Mouse (Mus musculus) embryonic facial prominence, embryonic 10.5 days (tissue): ENCODE measurements around the gene Tmcc3. TPM values are rescaled to one million over a fixed set of nuclear protein-coding genes. Genes with fewer than 3 reads are reported as not detected.

ENCODE experiments used
- DNase-seq: peaks from one replicate; pipeline ENCODE4 v3.0.0-alpha.2; 2017; ENCODE audit warnings: low spot score
- H3K27ac ChIP-seq: fragments of 300-500 bp; sonication (generic); replicated peaks from 2 replicates; pipeline ENCODE4 v1.5.1; 2016; ENCODE audit warnings: mild to moderate bottlenecking
- H3K27me3 ChIP-seq: fragments of 300-500 bp; sonication (generic); replicated peaks from 2 replicates; pipeline ENCODE4 v1.6.1; 2016; ENCODE audit warnings: low read depth, mild to moderate bottlenecking; ENCODE audit not compliant: poor library complexity, severe bottlenecking
- H3K36me3 ChIP-seq: fragments of 300-500 bp; sonication (generic); replicated peaks from 2 replicates; pipeline ENCODE4 v1.6.1; 2016; ENCODE audit warnings: mild to moderate bottlenecking, moderate library complexity
- H3K4me1 ChIP-seq: fragments of 300-500 bp; sonication (generic); 2 replicates; pipeline ENCODE4 v1.6.1; 2016
- H3K4me3 ChIP-seq: fragments of 300-500 bp; sonication (generic); 2 replicates; pipeline ENCODE4 v1.5.1; 2016; ENCODE audit warnings: mild to moderate bottlenecking, moderate library complexity
- H3K9me3 ChIP-seq: fragments of 300-500 bp; sonication (generic); 2 replicates; pipeline ENCODE4 v1.6.1; 2016; ENCODE audit warnings: mild to moderate bottlenecking
- WGBS: fragments of 180-500 bp; shearing (Covaris S2); methylation state at CpG from one replicate; pipeline ENCODE4 v1.1.7; 2016; 5-methylcytosine and 5-hydroxymethylcytosine counted together
- polyA plus RNA-seq: library from polyadenylated mRNA; unstranded; fragments of >200 nt; fragmentation: Nextera tagmentation; extraction: Ambion mirVana; gene quantifications from 2 replicates; pipeline ENCODE4 v1.2.1, GENCODE M21; 2016

Tmcc3 gene
- polyA plus RNA-seq, 1 experiment from 2014 or later, result 3.2 TPM

DNA sequence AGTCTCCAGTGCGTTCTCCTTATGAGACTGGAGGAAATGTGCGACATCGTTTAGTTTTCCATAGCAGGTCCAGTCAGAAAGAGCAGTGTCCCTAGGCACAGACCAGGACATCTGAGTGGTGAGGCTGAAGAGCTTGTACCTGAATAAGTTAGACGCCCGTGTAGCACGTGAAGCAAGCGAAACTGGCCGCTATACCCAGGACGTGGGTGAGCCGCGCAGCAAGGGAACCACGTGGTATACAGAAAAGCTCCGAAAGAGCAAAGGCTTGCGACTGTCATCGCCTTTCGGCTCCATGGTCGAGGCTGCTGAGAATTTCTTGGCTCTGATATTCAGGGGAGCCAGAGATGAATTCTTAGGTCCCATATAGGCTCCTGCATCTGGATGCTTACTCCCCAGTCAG, 29.8 kb downstream of the Tmcc3 start:
- WGBS, result 67% methylated on average over 17 of the region's 17 CpGs
- H3K4me3 ChIP-seq, result no peak overlapping the region
- no peaks in the 10 kb centered on the region for H3K9me3 ChIP-seq
- no peaks in the 10 kb centered on the region for H3K36me3 ChIP-seq
- H3K27ac ChIP-seq, result no peak overlapping the region
- H3K27me3 ChIP-seq, result no peaks in the 10 kb centered on the region
- no peak for DNase-seq
- peaks cover 10% of the 10 kb centered on the region; the same call in 1 of the 2 replicates for H3K4me1 ChIP-seq

DNA sequence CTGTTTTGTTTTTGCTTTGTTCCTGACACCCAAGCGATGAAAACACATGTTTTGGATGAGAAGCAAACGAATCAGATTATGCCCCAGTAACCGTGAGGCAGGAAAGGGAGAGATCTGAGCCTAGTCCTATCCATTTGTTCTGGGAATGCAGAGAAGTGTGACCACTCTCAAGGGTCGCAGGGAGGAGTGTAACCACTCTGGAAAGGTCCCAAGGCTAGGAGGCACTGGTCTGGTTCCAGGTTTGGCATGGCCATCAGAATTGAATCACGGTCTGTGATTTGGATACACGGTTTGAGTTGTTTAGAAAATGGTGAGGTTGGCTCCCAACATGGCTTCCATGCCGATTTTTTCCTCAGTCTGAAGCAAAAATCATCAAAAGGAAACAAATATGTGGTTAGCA, 30.5 kb downstream of the Tmcc3 start:
- no peak for DNase-seq
- peaks cover 10% of the 10 kb centered on the region; the same call in 1 of the 2 replicates for H3K4me1 ChIP-seq
- WGBS, result 77% methylated on average over 7 of the region's 7 CpGs
- H3K36me3 ChIP-seq, result no peaks in the 10 kb centered on the region
- no peak overlapping the region for H3K4me3 ChIP-seq
- H3K9me3 ChIP-seq, result no peaks in the 10 kb centered on the region
- H3K27ac ChIP-seq, result no peak overlapping the region
- H3K27me3 ChIP-seq, result no peaks in the 10 kb centered on the region

DNA sequence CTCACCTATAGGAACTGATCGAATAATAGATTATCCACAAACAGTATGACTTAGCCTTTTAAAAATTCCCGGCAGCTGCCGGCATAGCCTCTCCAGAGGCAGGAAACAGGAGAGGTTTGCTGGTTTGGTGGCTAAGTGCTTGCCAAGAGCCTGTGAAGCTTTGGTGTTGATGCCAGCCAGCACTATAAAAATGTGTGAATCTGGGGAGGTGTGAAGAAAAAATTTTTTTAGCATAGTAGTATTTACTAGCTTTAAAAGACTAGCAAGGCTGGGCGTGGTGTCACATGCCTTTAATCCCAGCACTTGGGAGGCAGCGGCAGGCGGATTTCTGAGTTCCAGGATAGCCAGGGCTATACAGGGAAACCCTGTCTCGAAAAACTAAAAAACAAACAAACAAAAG, 31.8 kb downstream of the Tmcc3 start:
- Histone ChIP-seq H3K4me1 (peaks cover 10% of the 10 kb centered on the region; the same call in 1 of the 2 replicates), H3K27ac (no peak overlapping the region), H3K27me3 (no peaks in the 10 kb centered on the region), H3K36me3 (no peaks in the 10 kb centered on the region), H3K9me3 (no peaks in the 10 kb centered on the region), H3K4me3 (no peak overlapping the region)
- WGBS, result 89% methylated on average over 7 of the region's 7 CpGs
- no peak for DNase-seq

DNA sequence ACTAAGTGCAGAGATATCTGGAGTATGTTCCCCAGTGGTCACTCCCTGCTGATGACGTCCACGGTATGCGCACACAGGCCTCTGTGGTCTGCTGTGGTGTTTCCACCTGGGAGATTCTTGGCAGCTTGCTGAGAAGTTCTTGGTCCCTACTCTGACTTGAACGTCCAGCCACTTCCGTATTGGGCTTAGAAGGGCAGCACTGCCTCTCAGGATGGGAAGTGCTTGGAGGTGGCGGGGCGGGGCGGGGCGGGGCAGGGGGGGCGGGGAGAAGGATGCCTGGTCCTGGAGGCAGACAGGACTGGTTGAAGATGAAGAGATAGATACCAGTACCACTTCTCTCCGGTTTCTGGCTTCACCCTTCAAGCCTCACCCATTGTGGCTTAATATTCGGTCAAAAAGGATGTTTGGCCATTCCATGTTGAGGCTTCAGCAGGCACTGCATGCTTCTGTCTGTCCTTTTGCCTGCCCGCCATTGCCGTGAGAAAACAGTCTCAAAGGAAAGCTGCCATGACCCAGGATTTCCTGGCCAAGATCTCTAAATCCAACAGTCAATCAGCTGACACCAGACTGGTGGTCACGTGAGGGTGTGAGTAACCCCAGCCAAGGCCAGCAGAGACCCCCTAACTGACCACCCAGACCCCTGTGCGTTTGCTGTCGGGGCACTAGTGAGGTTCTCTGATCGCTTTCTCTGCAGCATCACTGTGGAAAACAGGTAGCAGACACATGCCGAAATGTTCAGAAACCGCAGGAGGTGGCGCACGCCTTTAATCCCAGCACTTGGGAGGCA, 33.1 kb downstream of the Tmcc3 start:
- H3K27ac ChIP-seq, result no peak overlapping the region
- DNase-seq, result peak; percentile 35
- 51% methylated on average over 22 of the region's 22 CpGs for WGBS
- no peaks in the 10 kb centered on the region for H3K36me3 ChIP-seq
- H3K9me3 ChIP-seq, result no peaks in the 10 kb centered on the region
- peaks cover 12% of the 10 kb centered on the region for H3K4me1 ChIP-seq
- H3K27me3 ChIP-seq, result no peaks in the 10 kb centered on the region
- H3K4me3 ChIP-seq, result peak overlapping the region; percentile 22; the same call in 1 of the 2 replicates

DNA sequence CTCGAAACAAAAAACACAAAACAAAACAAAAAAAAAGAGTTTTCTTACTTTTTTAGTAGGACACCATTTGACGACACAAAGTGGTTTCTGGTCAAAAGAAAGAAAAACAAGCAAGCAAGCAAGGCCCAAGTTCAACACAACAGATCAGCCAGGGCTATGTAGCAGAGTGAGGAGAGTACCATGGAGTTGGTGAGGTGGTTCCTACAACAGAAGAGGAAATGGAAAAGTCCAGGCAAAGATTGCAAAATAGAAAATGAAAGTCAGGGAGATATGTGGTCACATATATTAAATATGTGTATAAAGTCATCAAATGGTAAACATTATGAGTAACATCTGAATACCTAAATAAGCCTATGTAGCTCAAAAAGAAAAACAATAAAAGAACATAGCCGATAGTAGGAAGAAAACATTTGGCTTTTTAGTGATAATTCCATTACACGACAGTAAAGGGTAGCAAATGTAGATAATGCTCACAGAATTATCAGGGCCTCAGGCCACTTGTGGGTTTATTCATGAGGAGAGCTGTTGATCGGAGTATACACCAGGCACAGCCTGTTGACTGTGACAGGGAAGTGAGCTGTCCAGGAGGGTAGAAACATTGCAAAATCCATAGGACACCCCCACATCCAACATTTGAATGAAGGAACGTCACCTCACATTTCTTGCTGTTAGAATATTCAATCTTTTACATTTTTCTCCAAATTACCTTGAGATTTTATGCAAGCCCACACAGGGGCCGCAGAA, 33.9 kb downstream of the Tmcc3 start:
- Histone ChIP-seq H3K9me3 (no peaks in the 10 kb centered on the region), H3K4me3 (no peak overlapping the region), H3K36me3 (no peaks in the 10 kb centered on the region), H3K27me3 (no peaks in the 10 kb centered on the region), H3K27ac (no peak overlapping the region), H3K4me1 (peaks cover 20% of the 10 kb centered on the region)
- 92% methylated on average over 7 of the region's 7 CpGs for WGBS
- DNase-seq, result no peak

DNA sequence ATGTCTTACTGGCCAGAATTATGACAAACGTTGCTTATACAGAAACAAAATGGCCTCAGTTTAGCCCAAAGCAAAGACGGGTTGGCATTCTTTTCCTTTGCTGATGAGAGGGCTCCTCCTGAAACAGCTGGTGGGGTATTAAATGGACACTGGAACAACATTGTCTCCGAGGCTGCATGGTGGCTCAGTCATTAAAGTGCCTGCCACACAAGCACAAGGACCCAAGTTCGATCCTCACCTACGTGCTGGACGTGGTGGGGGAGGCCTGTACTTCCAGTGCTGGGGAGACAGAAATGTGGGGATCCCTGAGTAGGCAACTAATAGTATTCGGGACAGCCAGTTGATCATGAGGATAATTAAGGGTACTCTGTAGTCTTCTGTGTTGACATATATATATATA, 34.8 kb downstream of the Tmcc3 start:
- WGBS, result 90% methylated on average over 7 of the region's 7 CpGs
- Histone ChIP-seq H3K36me3 (no peaks in the 10 kb centered on the region), H3K9me3 (no peaks in the 10 kb centered on the region), H3K4me1 (peaks cover 22% of the 10 kb centered on the region), H3K4me3 (no peak overlapping the region), H3K27me3 (no peaks in the 10 kb centered on the region), H3K27ac (no peak overlapping the region)
- DNase-seq, result no peak

DNA sequence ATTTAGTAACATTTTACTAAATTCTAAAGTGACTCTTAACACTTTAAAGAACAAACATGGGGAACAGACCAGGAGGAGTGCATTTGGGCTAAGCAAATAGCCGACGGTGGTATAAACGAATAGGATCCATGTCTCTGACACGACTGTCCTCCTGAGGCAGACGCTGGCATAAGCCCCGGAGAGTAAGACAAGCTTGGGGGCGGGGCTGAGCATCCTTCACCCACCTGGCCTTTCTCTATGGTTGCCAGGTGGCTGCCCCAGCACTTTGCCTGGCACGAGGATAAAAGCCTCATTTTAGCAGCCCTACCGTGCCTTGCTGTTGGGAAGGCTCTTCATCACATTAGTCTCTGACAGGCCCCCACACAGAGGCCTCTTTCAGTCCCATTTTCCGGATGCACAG, 35.5 kb downstream of the Tmcc3 start:
- H3K27me3 ChIP-seq, result no peaks in the 10 kb centered on the region
- H3K36me3 ChIP-seq, result no peaks in the 10 kb centered on the region
- no peak overlapping the region for H3K27ac ChIP-seq
- H3K4me1 ChIP-seq, result peaks cover 22% of the 10 kb centered on the region
- 82% methylated on average over 10 of the region's 10 CpGs for WGBS
- H3K9me3 ChIP-seq, result no peaks in the 10 kb centered on the region
- H3K4me3 ChIP-seq, result no peak overlapping the region
- no peak for DNase-seq

DNA sequence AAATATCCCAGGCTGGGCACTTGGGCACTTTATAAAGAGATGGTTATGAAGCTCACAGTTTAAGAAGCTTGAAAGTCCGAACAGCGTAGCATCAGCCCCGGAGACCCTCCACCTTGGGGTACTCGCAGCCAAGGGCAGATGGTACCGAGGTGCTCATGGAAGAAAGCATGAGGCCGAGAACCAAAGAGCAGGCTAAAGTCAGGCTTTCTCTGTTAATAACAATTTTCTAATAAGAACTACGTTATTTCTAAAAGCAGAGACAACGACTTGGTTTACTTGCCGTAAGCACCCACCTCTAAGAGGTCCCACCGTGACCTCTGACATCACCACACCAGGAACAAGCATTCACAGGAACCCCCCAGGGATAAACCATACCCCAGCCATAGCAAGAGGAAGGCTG, 36.2 kb downstream of the Tmcc3 start:
- Histone ChIP-seq H3K4me3 (no peak overlapping the region), H3K36me3 (no peaks in the 10 kb centered on the region), H3K27me3 (no peaks in the 10 kb centered on the region), H3K27ac (no peak overlapping the region), H3K4me1 (peaks cover 22% of the 10 kb centered on the region), H3K9me3 (no peaks in the 10 kb centered on the region)
- no peak for DNase-seq
- WGBS, result 95% methylated on average over 10 of the region's 10 CpGs

DNA sequence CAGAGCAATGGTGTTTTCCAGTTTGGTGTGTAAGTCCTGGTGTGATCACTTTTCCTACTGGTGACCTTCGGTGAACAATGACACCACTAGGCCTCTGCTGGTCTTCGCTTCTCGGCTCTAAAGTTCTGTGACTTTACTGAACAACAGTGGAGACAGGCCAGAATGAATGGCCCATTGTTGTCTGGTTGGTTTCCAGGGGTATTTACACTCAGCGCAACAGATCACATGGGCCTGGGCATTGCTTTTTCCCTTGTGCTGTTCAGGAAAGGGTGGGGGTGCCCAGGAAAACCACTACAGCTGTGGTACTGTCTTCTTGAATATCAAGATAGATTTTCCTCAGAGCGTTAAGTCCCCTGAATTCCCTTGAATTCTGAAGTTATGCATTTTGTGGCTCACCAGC, 38.5 kb downstream of the Tmcc3 start:
- peaks cover 16% of the 10 kb centered on the region for H3K4me1 ChIP-seq
- WGBS, result 55% methylated on average over 5 of the region's 5 CpGs

DNA sequence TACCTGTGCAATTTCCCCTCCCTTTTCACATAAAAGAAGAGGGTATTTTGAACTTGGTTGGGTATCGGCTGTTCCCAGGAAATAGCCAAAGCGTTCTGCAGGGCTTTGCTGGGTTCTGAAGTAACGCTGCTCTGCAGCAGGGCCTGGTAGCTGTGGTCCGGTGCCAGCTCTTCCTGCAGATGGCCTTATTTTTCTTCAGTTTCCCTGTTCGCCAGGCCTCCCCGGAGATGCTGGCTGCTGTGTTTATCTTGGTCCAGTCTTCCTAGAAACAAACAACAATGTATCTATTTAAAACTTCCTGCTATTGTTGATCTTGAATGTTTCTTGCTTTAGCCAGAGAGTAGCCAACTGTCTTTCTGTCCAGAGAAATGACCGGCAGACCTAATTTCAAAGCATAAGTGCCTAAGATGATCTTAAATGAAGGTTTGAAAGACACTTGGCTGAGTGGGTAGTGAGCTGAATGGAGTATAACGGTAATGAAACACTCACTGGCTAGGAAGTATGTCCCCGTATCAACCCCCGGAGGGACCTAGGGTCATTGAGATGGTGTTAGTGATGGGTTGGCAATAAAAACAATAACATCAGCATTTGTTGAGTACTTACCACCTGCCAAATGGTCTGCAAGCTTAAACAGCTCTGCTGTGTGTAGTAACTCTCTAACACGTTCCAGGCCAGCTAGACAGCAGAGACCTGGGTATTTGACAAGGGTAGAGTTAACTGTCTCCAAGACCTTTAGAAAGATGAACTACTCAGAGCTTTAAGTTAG, 39.3 kb downstream of the Tmcc3 start:
- 74% methylated on average over 11 of the region's 11 CpGs for WGBS
- no peak for DNase-seq
- H3K9me3 ChIP-seq, result no peaks in the 10 kb centered on the region
- peaks cover 22% of the 10 kb centered on the region for H3K4me1 ChIP-seq
- H3K36me3 ChIP-seq, result no peaks in the 10 kb centered on the region
- H3K27ac ChIP-seq, result peak overlapping the region; percentile 40; the same call in 1 of the 2 replicates
- H3K4me3 ChIP-seq, result no peak overlapping the region
- H3K27me3 ChIP-seq, result no peaks in the 10 kb centered on the region

More for the DNA sequence above, 38.5 kb downstream of the Tmcc3 start:
- Histone ChIP-seq H3K9me3 (no peaks in the 10 kb centered on the region), H3K36me3 (no peaks in the 10 kb centered on the region), H3K4me3 (no peak overlapping the region), H3K27ac (peak overlapping the region; percentile 40), H3K27me3 (no peaks in the 10 kb centered on the region)
- peak; percentile 18 for DNase-seq

DNA sequence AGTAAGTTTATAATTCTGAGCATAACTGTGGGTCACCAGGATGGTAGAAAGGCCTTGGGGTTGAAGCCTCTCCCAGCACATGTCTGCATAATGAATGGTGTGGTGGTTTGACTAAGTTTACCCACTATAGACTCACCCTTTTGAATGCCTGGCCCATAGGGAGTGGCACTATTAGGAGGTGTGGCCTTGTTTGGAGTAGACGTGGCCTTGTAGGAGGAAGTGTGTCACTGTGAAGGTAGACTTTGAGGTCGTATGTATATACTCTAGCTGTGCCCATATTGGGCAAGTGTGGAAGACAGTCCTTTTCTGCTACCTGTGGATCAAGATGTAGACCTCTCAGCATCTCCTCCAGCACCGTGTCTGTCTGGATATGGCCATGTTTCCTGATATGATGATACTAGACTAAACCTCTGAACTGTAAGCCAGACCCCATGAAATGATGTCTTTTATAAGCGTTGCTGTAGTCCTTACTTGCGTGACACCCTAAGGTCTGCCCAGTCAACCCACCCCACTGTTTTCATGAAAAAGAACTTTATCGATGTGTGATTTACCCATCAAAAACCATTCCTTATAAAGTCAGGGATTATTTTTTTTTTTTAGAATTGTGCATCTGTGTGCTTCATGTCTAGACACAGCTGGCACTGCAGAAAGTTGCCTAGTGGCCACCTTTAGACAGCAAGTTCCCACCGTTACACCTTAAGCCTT, 40.6 kb downstream of the Tmcc3 start:
- Histone ChIP-seq H3K27me3 (no peaks in the 10 kb centered on the region), H3K9me3 (no peaks in the 10 kb centered on the region), H3K4me1 (peaks cover 22% of the 10 kb centered on the region), H3K4me3 (no peak overlapping the region), H3K36me3 (no peaks in the 10 kb centered on the region), H3K27ac (no peak overlapping the region)
- 95% methylated on average over 7 of the region's 7 CpGs for WGBS
- no peak for DNase-seq
